Mouse (Mus musculus) gastrocnemius, adult 18-20 months (tissue): ENCODE measurements around the gene Eipr1. TPM values are rescaled to one million over a fixed set of nuclear protein-coding genes. Genes with fewer than 3 reads are reported as not detected.
A peak's percentile ranks its signal among the peaks of the same experiment; 100 is the strongest.

Experiments used
- DNase-seq: peaks from one replicate; pipeline ENCODE4 v3.0.0; 2021; ENCODE audit warnings: low spot score
- total RNA-seq, 2 experiments: library from RNA; stranded (reverse); gene quantifications; 2 replicates each; pipeline ENCODE4 v1.2.3; 2021

Gene Eipr1
- total RNA-seq, 2 experiments from 2014 or later = 5.7 to 6.9 TPM

GRCm38 (mm10) chr12:28816681-28817426 lies 65.3 kb downstream of the Eipr1 start:
- DNase-seq = no peak

GRCm38 (mm10) chr12:28817427-28817752 lies 65.8 kb downstream of the Eipr1 start:
- no peak for DNase-seq

GRCm38 (mm10) chr12:28817891-28818290 lies 66.3 kb downstream of the Eipr1 start:
- DNase-seq = no peak

GRCm38 (mm10) chr12:28823518-28823917 lies 71.9 kb downstream of the Eipr1 start:
- no peak for DNase-seq

GRCm38 (mm10) chr12:28829502-28829901 lies 77.9 kb downstream of the Eipr1 start:
- DNase-seq = no peak

- no peak for DNase-seq
Observed at GRCm38 (mm10) chr12:28830471-28830870, 78.9 kb downstream of the Eipr1 start.

- DNase-seq = peak; percentile 23
Observed at GRCm38 (mm10) chr12:28831066-28831733, 79.6 kb downstream of the Eipr1 start.

GRCm38 (mm10) chr12:28834266-28834665 lies 82.7 kb downstream of the Eipr1 start:
- DNase-seq = no peak

GRCm38 (mm10) chr12:28835683-28836082 lies 84.1 kb downstream of the Eipr1 start:
- no peak for DNase-seq

- DNase-seq = no peak
Observed at GRCm38 (mm10) chr12:28838268-28838667, 86.7 kb downstream of the Eipr1 start.

GRCm38 (mm10) chr12:28838971-28839370 lies 87.4 kb downstream of the Eipr1 start:
- DNase-seq = no peak

GRCm38 (mm10) chr12:28841179-28841698 lies 89.6 kb downstream of the Eipr1 start:
- no peak for DNase-seq

GRCm38 (mm10) chr12:28845811-28846210 lies 94.2 kb downstream of the Eipr1 start:
- no peak for DNase-seq

GRCm38 (mm10) chr12:28847401-28847800 lies 95.8 kb downstream of the Eipr1 start:
- no peak for DNase-seq

GRCm38 (mm10) chr12:28848726-28849612 lies 97.4 kb downstream of the Eipr1 start:
- DNase-seq = no peak

- DNase-seq = no peak
Observed at GRCm38 (mm10) chr12:28859495-28860263, 108.1 kb downstream of the Eipr1 start.

GRCm38 (mm10) chr12:28860264-28860560 lies 108.6 kb downstream of the Eipr1 start:
- DNase-seq = no peak

GRCm38 (mm10) chr12:28863260-28863659 lies 111.7 kb downstream of the Eipr1 start:
- DNase-seq = no peak

GRCm38 (mm10) chr12:28866121-28866520 lies 114.5 kb downstream of the Eipr1 start:
- DNase-seq = no peak

GRCm38 (mm10) chr12:28868794-28869193 lies 117.2 kb downstream of the Eipr1 start:
- no peak for DNase-seq

- no peak for DNase-seq
Observed at GRCm38 (mm10) chr12:28872271-28872670, 120.7 kb downstream of the Eipr1 start.
